Mouse (Mus musculus) limb, embryonic 15.5 days (tissue): ENCODE measurements around the gene B3galt5. TPM values are rescaled to one million over a fixed set of nuclear protein-coding genes. Genes with fewer than 3 reads are reported as not detected.
"Not testable (repeated sequence)": the region's sequence is repeated elsewhere in the genome, so short reads cannot be mapped to it uniquely, and the experiment has no call there.

Experiments used
- ATAC-seq: fragments of 200-750 bp; cut with Nextera tagmentation; 2 replicates; pipeline ENCODE4 v1.8.0; 2017; ENCODE audit warnings: low read depth, moderate TSS enrichment; ENCODE audit not compliant: insufficient number of reproducible peaks, low FRiP score, low TSS enrichment
- H3K27ac ChIP-seq: fragments of 300-500 bp; sonication (generic); 2 replicates; pipeline ENCODE4 v1.5.1; 2015; ENCODE audit warnings: moderate library complexity, mild to moderate bottlenecking, inconsistent platforms
- H3K27me3 ChIP-seq: fragments of 300-500 bp; sonication (generic); 2 replicates; pipeline ENCODE4 v1.6.1; 2015; ENCODE audit warnings: inconsistent platforms
- H3K36me3 ChIP-seq: fragments of 300-500 bp; sonication (generic); 2 replicates; pipeline ENCODE4 v1.6.1; 2015; ENCODE audit warnings: inconsistent platforms
- H3K4me1 ChIP-seq: fragments of 300-500 bp; sonication (generic); 2 replicates; pipeline ENCODE4 v1.6.1; 2015; ENCODE audit warnings: inconsistent platforms
- H3K4me2 ChIP-seq: fragments of 300-500 bp; sonication (generic); 2 replicates; pipeline ENCODE4 v1.6.1; 2015; ENCODE audit warnings: mild to moderate bottlenecking, inconsistent platforms
- H3K4me3 ChIP-seq: fragments of 300-500 bp; sonication (generic); 2 replicates; pipeline ENCODE4 v1.5.1; 2015; ENCODE audit warnings: mild to moderate bottlenecking, inconsistent platforms
- H3K9ac ChIP-seq: fragments of 300-500 bp; sonication (generic); 2 replicates; pipeline ENCODE4 v1.6.1; 2015; ENCODE audit warnings: inconsistent platforms
- H3K9me3 ChIP-seq: fragments of 300-500 bp; sonication (generic); 2 replicates; pipeline ENCODE4 v1.6.1; 2016; ENCODE audit warnings: inconsistent platforms
- WGBS: fragments of 180-500 bp; shearing (Covaris S2); methylation state at CpG from one replicate; pipeline ENCODE4 v1.1.7; 2015; 5-methylcytosine and 5-hydroxymethylcytosine counted together
- polyA plus RNA-seq: library from polyadenylated mRNA; unstranded; fragments of >200 nt; fragmentation: Nextera tagmentation; extraction: Ambion mirVana; gene quantifications from 2 replicates; pipeline ENCODE4 v1.2.1, GENCODE M21; 2015

Gene B3galt5
- polyA plus RNA-seq, 1 experiment from 2014 or later, result 0.42 TPM

DNA sequence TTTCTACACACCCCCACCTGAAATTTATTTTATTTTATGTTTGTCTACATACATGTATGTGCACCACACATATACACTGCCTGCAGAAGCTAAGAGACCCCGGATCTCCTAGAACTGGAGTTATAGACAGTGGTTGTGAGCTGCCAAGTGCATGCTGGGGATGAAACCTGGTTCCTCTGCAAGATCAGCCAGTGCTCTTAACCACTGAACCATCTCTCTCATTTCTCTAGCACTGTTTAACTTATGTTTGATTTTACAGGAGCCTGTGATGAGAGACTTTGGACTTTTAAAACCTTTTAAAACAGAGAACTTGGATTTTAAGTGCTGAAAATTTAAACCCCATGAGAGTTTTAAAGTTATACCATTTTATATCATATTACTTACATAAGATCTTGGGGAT is 87.1 kb downstream of the B3galt5 start:
- H3K4me2 ChIP-seq, result no peak overlapping the region
- ATAC-seq, result no peak
- no peak overlapping the region for H3K4me3 ChIP-seq
- H3K4me1 ChIP-seq, result peaks cover 15% of the 10 kb centered on the region
- H3K9ac ChIP-seq, result no peak overlapping the region
- 84% methylated on average over 1 of the region's 1 CpGs for WGBS
- no peaks in the 10 kb centered on the region for H3K36me3 ChIP-seq
- H3K9me3 ChIP-seq, result no peaks in the 10 kb centered on the region
- no peak overlapping the region for H3K27ac ChIP-seq
- no peaks in the 10 kb centered on the region for H3K27me3 ChIP-seq

DNA sequence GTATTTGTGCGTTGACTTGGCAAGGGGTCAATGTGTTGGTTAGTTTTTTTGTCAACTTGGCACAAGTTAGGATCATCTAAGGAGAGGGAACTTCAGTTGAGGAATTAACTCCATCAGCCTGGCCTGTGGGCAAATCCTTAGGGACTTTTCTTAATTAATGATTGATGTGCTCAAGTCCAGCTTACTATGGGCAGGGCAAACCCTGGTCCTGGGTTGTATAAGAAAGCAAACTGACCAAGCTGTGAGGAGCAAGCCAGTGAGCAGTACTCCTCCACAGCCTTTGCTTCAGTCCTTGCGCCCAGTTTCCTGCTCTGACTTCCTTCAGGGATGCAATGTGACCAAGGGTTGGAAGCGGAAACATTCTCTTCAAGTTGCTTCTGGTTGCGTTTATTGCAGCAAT is 87.6 kb downstream of the B3galt5 start:
- no peak overlapping the region for H3K4me2 ChIP-seq
- H3K4me1 ChIP-seq, result peaks cover 15% of the 10 kb centered on the region
- no peaks in the 10 kb centered on the region for H3K9me3 ChIP-seq
- H3K27ac ChIP-seq, result no peak overlapping the region
- 78% methylated on average over 4 of the region's 4 CpGs for WGBS
- H3K4me3 ChIP-seq, result no peak overlapping the region
- H3K27me3 ChIP-seq, result no peaks in the 10 kb centered on the region
- H3K9ac ChIP-seq, result no peak overlapping the region
- H3K36me3 ChIP-seq, result no peaks in the 10 kb centered on the region
- ATAC-seq, result no peak

DNA sequence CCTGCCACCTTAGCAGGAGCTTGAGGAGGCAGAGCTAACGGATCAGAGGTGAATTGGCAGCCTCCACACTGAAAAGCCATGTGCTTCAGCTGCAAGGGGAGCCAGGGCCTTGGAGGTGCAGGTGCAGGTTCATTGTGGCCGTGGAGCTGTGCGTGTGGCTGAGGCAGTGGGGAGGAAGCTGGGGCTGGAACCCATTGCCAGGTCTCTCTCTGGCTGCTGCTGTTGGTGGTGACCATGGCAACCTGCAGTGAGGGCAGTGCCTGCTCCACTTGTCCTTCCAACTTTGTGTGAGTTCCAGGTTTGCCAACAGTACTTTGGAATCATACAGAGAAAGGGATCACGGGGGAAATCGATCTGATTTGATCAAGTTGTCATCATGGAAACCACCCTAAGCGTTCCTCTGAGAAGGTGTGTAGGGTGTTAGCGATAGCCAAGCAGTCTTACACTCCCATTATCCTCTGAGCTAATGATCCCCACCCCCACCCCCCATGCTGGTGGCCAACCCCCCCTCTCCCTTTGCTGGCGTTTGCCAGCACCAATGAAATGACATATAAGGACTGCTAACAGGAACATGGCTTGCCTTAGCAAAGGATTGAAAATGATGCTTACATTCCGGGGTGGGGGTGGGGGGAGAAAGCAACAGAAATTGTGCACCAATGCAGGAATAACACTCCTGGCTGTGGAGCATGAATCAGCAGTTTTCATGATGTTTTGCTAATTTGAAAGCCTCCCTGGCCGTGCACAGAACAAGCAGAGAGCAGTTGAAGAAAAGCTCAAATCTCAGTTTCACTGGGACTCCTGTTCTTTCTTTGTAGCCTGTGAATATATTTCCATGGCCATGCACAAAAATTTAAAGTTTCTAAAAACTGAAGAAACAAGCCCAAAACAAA is 90.8 kb downstream of the B3galt5 start:
- Histone ChIP-seq H3K36me3 (no peaks in the 10 kb centered on the region), H3K4me2 (no peak overlapping the region), H3K9ac (no peak overlapping the region), H3K9me3 (no peaks in the 10 kb centered on the region), H3K4me3 (no peak overlapping the region), H3K4me1 (peaks cover 18% of the 10 kb centered on the region), H3K27ac (no peak overlapping the region), H3K27me3 (no peaks in the 10 kb centered on the region)
- no peak for ATAC-seq
- 34% methylated on average over 10 of the region's 10 CpGs for WGBS

DNA sequence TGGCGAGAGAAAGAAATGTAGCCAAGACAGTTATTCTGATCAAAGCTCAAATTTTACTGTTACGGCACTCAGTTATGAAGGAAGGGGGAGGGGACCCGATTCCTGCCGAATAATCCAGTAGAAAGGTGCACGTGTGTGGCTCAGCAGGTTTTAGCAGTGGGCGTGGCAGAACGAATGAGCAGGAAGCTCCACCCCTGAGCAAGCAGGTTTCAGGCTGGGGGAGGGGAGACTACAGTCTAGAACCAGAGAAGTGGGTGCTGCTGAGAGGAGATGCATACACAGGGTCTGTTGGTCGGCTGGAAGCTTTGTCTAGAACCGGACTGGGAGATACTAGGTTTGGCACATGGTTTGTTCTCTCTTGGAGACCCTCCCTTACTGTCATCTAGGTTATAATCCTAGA is 91.7 kb downstream of the B3galt5 start:
- not testable (repeated sequence) for H3K4me3 ChIP-seq, H3K36me3 ChIP-seq, ATAC-seq, H3K4me2 ChIP-seq, H3K9ac ChIP-seq, H3K9me3 ChIP-seq, H3K27me3 ChIP-seq, H3K27ac ChIP-seq
- H3K4me1 ChIP-seq, result peaks cover 18% of the 10 kb centered on the region
- 31% methylated on average over 9 of the region's 9 CpGs for whole genome bisulfite sequencing

DNA sequence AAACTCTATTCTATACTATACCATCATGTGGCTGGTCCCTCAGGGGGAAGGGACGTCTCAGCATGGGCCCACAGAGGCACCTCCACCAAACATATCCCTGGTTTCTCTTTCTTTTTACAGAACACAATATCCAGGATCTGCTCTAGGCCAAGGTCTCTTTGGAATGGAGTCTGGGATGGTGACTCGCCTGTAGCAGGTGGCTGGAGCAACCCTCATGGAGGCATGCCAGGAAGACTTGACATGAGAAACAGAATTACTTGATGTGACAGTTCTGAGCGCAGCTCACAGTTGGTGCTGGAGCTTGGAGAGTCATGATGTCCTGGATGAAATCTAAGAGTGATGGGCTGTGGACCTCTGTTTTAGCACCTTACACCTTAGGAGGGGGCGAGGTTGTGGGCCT is 104.0 kb downstream of the B3galt5 start:
- WGBS, result 81% methylated on average over 4 of the region's 4 CpGs
- no peak for ATAC-seq
- H3K4me3 ChIP-seq, result no peak overlapping the region

DNA sequence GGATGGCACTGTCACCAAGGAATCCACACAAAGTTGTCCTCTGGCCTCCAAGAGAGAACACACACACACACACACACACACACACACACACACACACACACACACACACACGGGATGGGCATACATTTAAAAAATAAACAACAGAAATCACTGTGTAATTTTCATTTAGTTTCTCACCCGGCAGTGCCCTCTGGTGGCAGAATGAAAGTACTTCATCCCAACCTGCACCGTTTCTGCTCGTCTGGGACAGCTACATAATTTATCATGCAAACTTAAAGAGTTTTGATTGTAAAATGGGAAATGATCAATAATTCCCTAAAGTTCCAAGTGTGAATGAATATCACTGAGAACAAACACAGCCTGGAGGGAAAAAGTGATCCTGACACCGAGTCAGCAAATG is 105.7 kb downstream of the B3galt5 start:
- 10% methylated on average over 5 of the region's 5 CpGs for WGBS
- no peak overlapping the region for H3K9ac ChIP-seq
- H3K27ac ChIP-seq, result no peak overlapping the region
- H3K9me3 ChIP-seq, result no peaks in the 10 kb centered on the region
- no peak overlapping the region for H3K4me2 ChIP-seq
- 0 out of 2 replicates have a peak, but pooled peaks cover 3% of the 10 kb centered on the region for H3K4me1 ChIP-seq
- no peak for ATAC-seq
- H3K27me3 ChIP-seq, result no peaks in the 10 kb centered on the region
- no peaks in the 10 kb centered on the region for H3K36me3 ChIP-seq
- H3K4me3 ChIP-seq, result no peak overlapping the region

More for the DNA sequence above, 104.0 kb downstream of the B3galt5 start:
- Histone ChIP-seq H3K27me3 (no peaks in the 10 kb centered on the region), H3K9me3 (no peaks in the 10 kb centered on the region), H3K27ac (no peak overlapping the region), H3K36me3 (no peaks in the 10 kb centered on the region), H3K9ac (no peak overlapping the region), H3K4me1 (no peaks in the 10 kb centered on the region), H3K4me2 (no peak overlapping the region)

DNA sequence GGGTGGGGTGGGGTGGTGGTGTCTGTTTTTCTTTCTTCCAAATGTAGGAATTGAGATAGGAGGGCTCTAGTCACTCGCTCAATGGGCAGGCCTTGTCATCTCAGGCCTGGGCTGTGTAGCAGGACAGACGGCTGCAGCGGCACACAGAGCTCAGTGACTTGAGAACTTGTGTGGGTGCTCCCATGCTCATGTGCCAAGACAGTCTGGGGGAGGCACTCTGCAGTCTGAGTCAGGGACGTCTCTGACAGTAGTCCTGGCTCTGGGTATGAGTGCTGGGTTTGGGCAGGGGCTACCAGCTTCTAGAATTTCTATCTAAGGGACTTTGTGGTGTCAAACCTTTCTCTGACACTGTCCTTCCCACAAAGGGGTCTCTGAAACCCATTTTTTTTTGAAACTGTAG is 106.3 kb downstream of the B3galt5 start:
- no peak overlapping the region for H3K27ac ChIP-seq
- H3K9ac ChIP-seq, result no peak overlapping the region
- H3K4me2 ChIP-seq, result no peak overlapping the region
- H3K4me1 ChIP-seq, result 0 out of 2 replicates have a peak, but pooled peaks cover 3% of the 10 kb centered on the region
- 75% methylated on average over 4 of the region's 4 CpGs for WGBS
- H3K4me3 ChIP-seq, result no peak overlapping the region
- H3K36me3 ChIP-seq, result no peaks in the 10 kb centered on the region
- no peaks in the 10 kb centered on the region for H3K9me3 ChIP-seq
- ATAC-seq, result no peak
- H3K27me3 ChIP-seq, result no peaks in the 10 kb centered on the region

DNA sequence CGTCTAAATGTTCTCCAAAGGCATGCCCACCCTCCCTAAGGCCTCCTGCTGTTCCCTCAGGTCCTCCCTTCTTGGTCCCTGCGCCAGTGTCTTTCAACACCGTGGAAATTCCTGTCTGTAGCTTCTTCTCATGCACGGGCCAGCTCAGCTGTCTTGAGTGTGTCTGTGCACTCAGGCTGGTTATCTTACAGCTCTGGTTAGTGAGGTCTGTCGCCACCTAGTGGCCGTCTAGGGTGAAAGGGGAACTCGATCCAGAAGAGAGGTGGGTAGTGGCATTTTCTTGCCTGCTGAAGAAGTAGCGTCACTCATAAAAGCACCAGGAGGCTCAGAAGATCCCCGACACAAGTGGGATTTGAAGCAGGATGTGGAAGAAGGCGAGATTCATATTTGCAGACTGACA is 109.5 kb downstream of the B3galt5 start:
- Histone ChIP-seq H3K36me3 (no peaks in the 10 kb centered on the region), H3K4me1 (peaks cover 14% of the 10 kb centered on the region), H3K4me3 (no peak overlapping the region), H3K4me2 (0 out of 2 replicates have a peak overlapping the region, but pooled peaks have one; percentile 6), H3K27me3 (peaks cover 3% of the 10 kb centered on the region; the same call in 1 of the 2 replicates), H3K27ac (no peak overlapping the region), H3K9me3 (no peaks in the 10 kb centered on the region), H3K9ac (no peak overlapping the region)
- WGBS, result 4% methylated on average over 10 of the region's 10 CpGs
- ATAC-seq, result no peak

DNA sequence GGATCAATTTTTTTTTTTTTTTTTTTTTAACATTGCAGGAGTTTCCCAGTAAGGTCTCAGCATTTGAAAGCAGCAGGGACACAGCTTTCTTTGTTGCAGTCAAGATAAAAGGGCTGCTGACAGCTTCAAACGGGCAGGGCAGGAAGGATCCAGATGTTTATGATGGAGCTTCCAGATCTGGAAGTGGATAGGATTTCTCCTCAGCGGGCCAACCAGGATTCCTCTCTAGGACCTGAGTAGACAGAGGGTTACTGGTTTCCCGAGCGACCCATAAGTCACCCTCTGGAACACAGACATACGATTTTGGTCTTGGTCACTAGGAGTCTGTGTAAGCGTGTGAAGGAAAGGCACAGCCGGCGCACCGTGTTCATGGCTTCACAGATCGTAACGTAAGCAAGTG is 112.5 kb downstream of the B3galt5 start:
- Histone ChIP-seq H3K9me3 (no peaks in the 10 kb centered on the region), H3K27ac (no peak overlapping the region), H3K27me3 (peaks cover 3% of the 10 kb centered on the region; the same call in 1 of the 2 replicates), H3K36me3 (no peaks in the 10 kb centered on the region), H3K4me1 (peaks cover 14% of the 10 kb centered on the region), H3K4me3 (no peak overlapping the region), H3K9ac (no peak overlapping the region), H3K4me2 (0 out of 2 replicates have a peak overlapping the region, but pooled peaks have one; percentile 11)
- WGBS, result 28% methylated on average over 11 of the region's 11 CpGs
- ATAC-seq, result no peak

DNA sequence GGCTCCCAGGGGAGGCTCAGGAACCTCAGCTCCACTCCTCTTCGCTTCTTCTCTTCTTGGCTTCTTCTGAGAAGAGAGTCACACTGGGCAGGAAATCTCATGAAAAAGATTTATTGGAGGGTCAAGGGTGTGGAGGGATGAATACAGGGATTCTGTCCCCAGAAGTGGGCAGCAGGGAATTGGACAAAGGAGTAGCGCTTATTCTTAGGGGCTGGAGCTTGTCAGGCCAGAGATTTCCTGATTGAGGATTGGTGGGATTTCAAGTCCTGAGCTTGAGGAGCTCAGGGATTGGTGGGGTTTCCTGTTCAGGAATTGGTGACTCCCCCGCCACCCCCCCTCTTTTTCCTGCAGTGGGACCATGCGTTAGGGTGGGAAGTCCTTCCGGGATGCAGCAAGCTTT is 113.2 kb downstream of the B3galt5 start:
- H3K9me3 ChIP-seq, result no peaks in the 10 kb centered on the region
- no peak overlapping the region for H3K4me2 ChIP-seq
- no peak overlapping the region for H3K27ac ChIP-seq
- WGBS, result 51% methylated on average over 5 of the region's 5 CpGs
- peaks cover 14% of the 10 kb centered on the region for H3K4me1 ChIP-seq
- H3K36me3 ChIP-seq, result no peaks in the 10 kb centered on the region
- no peak overlapping the region for H3K4me3 ChIP-seq
- ATAC-seq, result no peak
- H3K9ac ChIP-seq, result no peak overlapping the region
- H3K27me3 ChIP-seq, result peaks cover 8% of the 10 kb centered on the region; the same call in 1 of the 2 replicates

DNA sequence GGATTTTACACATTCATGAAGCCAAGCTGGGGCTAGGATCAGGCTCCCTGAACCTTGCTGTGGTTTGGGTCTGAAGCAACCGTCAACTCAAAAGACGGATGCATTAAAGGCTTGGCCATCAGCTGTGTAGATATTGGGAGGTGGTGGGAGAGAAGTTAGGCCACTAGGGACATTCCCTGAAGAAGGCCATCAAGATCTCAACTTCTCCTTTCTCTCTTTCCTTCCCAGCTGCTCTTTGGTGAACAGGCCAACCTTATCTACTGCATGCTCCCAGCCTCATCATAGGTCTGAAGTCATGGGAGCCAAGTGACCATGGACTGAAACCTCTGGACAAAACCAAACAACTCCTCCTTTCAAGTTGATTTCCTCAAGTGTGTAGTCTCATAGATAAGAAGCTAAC is 115.9 kb downstream of the B3galt5 start:
- H3K36me3 ChIP-seq, result no peaks in the 10 kb centered on the region
- peaks cover 10% of the 10 kb centered on the region; the same call in 1 of the 2 replicates for H3K27me3 ChIP-seq
- H3K4me3 ChIP-seq, result no peak overlapping the region
- no peak overlapping the region for H3K4me2 ChIP-seq
- H3K9ac ChIP-seq, result no peak overlapping the region
- no peak overlapping the region for H3K27ac ChIP-seq
- no peaks in the 10 kb centered on the region for H3K9me3 ChIP-seq
- 98% methylated on average over 2 of the region's 2 CpGs for WGBS
- ATAC-seq, result no peak
- H3K4me1 ChIP-seq, result peaks cover 11% of the 10 kb centered on the region

DNA sequence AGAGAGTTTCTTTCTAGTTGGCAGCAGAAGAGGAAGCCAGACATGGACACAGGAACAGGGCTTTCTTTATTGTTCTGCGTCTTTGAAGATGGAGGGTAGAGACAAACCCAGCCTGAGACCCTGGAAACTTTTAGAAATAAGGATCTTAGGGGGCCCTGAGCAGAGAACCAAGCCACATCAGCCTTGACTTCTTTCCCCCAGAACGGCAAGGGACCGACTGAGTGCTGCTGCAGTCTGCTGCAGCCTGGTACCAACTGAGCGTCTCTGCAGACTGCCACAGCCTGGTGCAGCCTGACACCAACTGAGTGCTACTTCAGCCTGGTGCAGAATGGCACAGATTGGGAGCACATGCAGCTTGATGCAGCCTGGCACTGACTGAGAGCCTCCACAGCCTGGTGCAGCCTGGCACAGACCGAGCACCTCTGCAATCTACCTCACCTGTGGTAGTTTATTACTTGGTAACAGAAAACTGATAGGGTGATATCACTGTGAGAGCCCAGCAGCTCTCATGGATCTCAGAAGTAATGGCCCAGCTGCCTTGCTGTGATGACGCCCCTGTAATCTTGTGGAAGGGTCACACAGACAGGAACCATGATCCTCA is 117.8 kb downstream of the B3galt5 start:
- no peaks in the 10 kb centered on the region for H3K9me3 ChIP-seq
- H3K4me2 ChIP-seq, result no peak overlapping the region
- no peaks in the 10 kb centered on the region for H3K36me3 ChIP-seq
- no peak overlapping the region for H3K4me3 ChIP-seq
- 72% methylated on average over 6 of the region's 6 CpGs for WGBS
- H3K27ac ChIP-seq, result no peak overlapping the region
- H3K9ac ChIP-seq, result no peak overlapping the region
- H3K4me1 ChIP-seq, result peaks cover 4% of the 10 kb centered on the region; the same call in 1 of the 2 replicates
- H3K27me3 ChIP-seq, result peaks cover 10% of the 10 kb centered on the region; the same call in 1 of the 2 replicates
- no peak for ATAC-seq
